Mouse (Mus musculus) kidney, postnatal 36 days (tissue): ENCODE measurements around the gene Neo1.
A peak's percentile ranks its signal among the peaks of the same experiment; 100 is the strongest.
"Not testable (repeated sequence)": the region's sequence is repeated elsewhere in the genome, so short reads cannot be mapped to it uniquely, and the experiment has no call there.

Source experiments
- DNase-seq, 2 experiments: peaks; one replicate each; pipeline ENCODE4 v3.0.0; 2021 to 2022; ENCODE audit warnings: mixed read lengths in 2 of 2

The Neo1 gene

DNA sequence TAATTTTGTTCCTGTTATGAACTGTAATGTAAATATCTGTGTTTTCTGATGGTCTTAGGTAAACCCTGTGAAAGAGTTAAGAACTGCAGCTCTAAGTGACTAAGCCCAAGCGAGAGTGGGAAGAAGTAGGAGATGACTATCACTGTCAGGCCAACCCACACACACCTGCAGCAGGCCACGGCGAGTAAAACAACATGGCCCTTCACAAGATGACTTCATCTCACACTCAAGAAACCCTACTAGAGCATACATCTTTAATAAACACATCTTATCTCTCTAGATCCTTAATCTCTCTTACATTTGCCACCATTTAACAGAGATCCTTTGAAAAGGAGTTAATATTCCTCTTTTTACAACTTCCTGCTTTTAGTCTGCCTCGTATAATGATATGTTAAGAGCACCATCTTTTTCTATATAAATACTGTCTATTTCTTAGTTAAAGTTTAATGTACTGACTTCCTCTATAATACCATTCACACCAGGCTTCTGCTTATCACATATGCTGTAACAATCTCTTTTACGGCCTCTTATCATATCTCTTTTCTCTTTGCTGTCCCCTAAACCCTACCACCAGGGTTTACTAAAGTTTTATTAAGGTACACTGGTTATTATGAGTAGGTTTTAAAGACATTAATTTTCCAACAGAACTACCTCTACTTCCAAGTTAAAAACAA is 46.8 kb downstream of the Neo1 start:
- DNase-seq = no peak

- no peak for DNase-seq
Measured at GRCm38 (mm10) chr9:58979034-58979433, 57.2 kb downstream of the Neo1 start.

DNA sequence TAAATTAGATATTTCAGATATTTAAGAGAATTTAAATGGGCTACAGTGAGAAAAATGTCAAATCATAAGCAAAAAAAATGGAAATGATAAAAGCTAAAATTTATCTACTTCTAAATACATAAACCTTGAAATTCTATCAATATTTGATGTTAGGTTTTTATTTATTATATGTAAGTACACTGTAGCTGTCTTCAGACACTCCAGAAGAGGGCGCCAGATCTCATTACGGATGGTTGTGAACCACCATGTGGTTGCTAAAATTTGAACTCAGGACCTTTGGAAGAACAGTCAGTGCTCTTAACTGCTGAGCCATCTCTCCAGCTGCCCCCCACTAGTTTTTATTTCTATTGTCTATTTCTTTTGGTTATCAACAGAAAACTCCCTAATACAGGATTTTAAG is 65.1 kb downstream of the Neo1 start:
- DNase-seq = not testable (repeated sequence)

DNA sequence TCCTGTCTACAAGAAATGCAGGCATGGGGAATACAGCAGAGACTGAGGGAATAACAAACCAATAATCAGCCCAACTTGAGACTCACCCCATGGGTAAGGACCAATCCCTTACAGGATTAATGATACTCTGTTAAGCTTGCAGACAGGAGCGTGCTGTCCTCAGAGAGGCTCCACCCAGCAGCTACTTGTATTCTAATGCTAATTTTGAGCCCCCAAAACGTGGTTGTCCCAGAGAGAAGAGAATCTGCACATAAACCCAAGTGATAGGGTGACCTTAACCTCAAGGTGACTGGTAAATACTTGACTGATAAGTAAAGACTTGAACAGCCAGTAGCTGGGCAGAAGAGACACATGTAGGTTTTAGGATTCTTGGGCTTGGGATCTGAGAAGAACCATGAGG is 68.9 kb downstream of the Neo1 start:
- DNase-seq = no peak

DNA sequence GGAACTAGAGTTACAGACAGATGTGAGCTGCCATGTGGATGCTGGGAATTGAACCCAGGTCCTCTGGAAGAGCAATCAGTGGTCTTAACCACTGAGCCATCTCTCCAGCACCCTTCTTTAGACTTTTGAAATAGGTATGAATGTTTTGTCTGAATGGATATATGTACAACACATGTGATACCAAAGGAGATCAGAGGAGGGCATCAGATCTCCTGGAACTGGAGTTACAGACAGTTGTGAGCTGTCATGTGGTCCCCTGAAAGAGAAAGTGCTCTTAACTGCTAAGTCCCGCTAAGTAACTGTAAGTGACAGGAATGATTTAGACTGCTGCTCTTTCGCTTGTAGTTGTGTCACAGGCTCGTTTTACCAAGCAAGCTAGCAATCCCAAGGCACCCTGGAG is 80.7 kb downstream of the Neo1 start:
- no peak for DNase-seq

DNA sequence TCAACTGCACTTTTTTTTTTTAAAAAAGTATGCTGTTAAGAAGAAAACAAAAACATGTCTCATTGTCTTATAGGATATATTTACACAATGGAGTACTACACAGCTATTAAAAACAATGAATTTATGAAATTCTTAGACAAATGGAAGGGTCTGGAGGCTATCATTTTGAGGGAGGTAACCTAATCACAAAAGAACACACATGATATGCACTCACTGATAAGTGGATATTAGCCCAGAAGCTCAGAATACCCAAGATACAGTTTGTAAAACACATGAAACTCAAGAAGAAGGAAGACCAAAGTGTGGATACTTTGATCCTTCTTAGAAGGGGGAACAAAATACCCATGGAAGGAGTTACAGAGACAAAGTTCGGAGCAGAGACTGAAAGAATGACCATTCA is 90.3 kb downstream of the Neo1 start:
- not testable (repeated sequence) for DNase-seq

GRCm38 (mm10) chr9:58934776-58935175 is 101.5 kb downstream of the Neo1 start:
- no peak for DNase-seq

- DNase-seq = peak; percentile 36 to 64
Measured at GRCm38 (mm10) chr9:58928103-58928502, 108.1 kb downstream of the Neo1 start.

DNA sequence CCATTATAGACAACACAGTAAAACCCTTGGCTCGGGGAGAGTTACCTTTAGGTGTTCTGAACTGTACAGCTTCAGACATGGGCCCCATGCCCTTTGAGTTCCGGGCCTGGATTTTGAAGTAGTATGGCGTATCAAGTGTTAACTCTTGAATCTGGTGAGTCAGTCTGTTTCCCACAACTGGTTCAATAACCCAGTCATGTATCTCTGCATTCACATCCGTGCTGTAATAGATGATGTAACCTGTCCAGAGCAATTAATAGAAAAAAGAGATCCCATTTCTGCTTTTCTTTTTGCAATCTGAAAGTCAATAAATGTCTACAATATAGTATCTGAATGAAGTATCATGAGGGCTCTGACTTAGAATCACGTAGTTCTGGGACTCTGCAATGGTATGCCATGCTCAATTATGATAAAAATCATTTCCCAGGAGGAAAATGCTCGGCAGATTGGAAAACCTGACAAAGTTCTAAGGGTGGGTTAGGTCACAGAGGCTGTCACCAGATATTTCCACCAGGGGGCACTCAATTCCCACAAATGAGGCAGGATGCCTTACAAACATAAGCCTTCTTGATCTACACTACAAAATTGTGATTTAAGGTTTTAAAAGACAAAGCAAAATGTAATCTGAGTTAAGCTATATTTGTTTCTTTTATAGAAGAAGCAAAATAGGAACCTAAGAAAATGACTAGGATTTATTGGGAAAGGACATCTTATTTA is 133.2 kb downstream of the Neo1 start:
- DNase-seq = peak; percentile 41 to 71

DNA sequence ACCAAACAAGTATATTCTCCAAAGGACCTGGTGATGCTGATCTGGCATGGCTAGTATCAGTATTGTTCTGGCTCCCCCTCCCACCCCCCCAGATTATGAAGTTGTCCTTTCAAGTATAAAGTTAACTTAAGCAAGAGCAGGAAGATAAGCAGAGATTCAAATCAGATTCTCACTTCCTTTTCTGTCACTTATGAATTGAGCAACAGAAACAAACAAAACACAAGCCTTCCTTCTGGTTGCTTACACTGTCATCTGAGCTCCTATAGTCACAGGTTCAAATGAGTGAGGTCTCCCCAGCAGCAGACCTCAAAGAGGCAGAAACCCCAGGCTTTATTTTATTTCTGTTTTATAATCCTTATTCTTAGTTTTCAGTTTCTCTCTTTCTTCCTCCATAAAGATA is 136.6 kb downstream of the Neo1 start:
- DNase-seq = no peak

DNA sequence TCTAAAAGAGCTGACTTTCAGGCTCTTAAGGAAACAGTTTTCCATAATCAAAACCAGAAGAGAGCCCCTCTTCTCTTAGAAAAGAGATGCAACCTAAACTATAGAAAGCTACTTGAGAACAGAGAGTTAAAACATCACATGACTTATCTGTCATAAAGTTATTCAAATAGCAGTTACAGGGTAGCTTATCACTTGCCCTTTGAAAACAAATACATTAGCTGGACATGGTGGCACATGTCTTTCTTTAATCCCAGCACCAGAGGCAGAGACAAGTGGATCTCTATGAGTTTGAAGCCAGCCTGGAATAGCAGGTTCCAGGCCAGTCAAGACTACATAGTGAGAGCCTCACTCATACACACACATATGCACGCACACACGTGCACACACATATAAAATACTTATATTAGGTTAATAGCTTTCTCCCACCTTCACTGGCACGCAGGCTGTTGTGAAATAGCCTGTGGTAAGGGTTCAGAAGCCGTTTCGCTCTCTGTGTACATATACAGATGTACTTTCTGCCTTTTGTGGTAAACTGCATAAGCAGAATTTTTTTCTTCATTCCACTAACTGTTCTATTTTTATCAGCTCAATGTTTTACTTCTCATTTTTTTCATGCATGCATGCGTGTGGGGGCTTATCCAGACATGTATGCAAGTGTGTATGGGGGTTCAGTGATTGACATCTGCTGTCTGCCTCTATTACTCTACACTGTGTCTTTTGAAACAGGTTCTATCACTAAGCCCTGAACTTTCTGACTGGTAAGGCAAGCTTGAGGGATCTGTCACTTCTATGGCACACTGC is 144.2 kb downstream of the Neo1 start:
- no peak for DNase-seq

DNA sequence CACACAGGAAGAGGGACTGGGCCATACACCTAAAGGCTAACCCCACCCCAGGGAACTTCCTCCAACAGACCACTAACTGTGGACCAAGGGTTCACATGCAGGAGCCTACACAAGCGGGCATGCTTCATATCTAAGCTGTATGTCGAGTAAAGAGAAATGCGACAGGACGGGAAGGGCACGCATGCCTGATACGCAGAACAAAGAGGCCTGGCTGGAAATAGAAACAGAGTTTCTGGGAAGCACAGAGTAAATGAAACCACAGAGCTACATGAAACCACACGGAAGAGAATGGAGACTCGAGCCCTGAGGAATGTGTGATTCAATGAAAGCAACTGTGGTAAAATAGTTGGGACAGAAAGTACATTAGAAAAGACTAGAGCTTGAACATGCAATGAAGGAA is 145.3 kb downstream of the Neo1 start:
- DNase-seq = no peak

DNA sequence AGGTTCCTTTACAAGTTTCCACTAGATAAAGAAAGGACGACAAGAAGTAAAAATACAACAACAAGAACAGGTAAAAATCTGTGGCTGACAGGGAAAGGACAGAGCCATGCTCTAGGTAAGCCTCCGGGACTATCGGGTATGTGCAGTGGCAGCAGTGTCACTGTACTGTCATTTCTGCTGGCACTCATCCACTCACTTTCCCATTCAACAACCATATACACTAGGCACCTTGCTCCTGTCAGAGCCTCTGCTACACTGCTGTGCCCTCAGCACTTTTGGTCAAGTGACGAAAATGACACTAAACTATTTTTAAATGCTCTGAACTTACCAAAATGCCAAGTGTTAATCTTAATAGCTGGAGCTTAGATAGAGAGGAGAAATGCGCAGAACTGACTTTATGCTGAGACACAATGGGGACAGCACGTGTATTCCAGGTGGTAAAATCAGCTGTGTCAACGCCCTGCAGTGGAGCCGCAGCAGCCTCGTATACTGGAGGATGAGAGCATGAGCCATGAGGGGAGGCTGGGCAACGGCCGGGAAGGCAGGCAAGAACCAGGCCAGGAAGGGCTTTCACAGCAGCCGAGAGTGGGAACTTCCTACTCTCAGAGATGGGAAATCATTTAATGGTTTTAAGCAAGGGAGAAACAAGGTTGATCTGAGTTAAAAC is 146.3 kb downstream of the Neo1 start:
- no peak for DNase-seq

DNA sequence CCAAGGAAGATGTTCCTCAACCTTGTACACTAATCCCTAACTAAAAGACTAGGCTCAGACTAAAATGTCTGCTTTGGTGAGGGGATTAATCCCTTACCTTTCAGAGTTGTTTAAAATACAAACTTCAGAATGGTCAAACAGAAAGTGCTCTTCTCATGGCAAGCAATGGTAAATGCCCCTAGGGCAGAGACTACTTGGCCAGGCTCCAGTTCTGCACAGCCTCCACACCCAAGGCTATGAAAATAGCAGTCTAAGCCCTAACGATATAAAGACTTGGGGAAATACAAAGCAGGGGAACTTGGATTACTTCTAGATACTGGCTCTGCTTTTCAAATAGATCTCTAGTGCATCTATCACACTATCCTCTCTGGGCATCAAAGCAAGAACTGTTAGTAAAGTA is 153.6 kb downstream of the Neo1 start:
- peak; percentile 60 to 79 for DNase-seq

DNA sequence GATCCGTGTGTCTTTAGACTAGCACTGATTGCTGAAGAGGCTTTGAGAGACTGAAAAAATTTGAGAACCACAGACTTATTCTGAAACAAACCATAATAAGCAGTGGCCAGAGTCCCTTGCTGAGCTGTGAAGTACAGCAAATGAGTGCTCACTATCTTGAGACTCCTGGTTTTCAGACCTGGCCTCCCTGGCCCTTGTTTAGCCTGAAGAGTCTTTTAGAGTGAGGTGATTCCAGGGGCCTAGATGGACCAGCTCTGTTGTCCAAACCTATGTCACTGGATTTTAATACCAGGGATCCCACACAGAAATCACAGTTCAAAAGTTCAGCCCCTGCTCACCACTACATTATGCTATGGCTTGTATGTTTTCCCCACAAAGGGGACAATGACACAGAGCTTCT is 156.4 kb downstream of the Neo1 start:
- no peak for DNase-seq

DNA sequence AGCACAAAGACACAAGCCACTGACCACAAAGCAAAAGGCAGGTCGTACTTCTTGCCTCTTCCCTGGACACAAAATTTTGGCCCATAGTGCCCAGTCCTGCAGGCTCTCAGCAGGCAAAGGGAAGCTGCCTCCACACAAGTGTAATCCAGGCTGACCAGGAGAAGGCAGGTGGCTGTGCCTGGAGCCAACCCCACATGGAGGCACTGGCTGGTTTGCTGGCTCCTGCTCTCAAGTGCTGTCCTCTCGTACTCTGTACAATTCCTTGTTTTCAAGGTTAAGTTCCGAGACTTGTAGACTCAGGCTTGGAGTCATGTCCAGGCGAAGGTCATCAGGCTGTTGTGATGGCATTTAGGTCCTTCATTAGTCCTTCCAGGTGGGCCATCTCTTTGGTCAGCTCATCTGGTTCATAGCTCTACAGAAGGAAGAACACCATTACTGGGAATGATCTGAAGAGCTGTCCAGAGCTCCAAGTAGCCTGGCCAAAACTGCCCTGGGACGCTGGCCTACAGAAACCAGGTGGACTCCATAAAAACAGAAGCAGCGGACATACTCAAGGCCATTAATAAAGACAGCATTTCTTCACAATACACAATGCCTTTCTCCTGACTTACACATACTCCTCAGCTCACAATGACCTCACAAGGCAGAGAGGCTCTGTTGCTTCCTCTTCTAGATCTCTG is 159.2 kb downstream of the Neo1 start:
- DNase-seq = no peak

- DNase-seq = no peak
Measured at GRCm38 (mm10) chr9:58875439-58875838, 160.8 kb downstream of the Neo1 start.

GRCm38 (mm10) chr9:58874354-58874753 is 161.9 kb downstream of the Neo1 start:
- DNase-seq = no peak

- DNase-seq = peak; percentile 51 to 76
Measured at GRCm38 (mm10) chr9:58873541-58874324, 162.5 kb downstream of the Neo1 start.

- DNase-seq = no peak
Measured at GRCm38 (mm10) chr9:58871141-58871540, 165.1 kb downstream of the Neo1 start.

DNA sequence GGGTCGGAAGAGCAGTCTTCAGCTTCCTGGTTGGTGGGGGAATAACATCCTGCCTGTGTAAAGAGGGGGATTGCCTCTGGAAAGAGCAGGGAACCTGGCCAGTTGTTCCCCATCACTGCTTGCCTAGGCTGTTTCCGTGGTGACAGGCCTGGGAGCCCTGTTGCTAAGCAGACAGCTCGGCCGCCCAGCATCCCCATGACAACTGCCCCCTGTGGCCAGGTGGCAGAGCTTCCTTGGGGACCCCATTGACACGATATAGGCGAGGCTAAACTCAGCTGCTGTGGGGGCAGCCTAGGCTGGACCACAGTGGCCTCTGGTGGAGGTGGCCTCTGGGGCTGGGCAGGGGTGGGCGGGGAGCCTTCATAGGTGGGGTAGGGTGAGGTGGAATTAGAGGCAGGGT is 172.4 kb downstream of the Neo1 start:
- DNase-seq = no peak
